Mouse (Mus musculus): ENCODE data around the gene Ffar2.

GRCm38 (mm10) chr7:30776104-30776503, 47.5 kb downstream of the Ffar2 start:
- TF ChIP-seq CTCF (IDR thresholded peaks at IDR 0.05; ENCODE audit: low read depth) (no peak), EP300 (IDR thresholded peaks at IDR 0.05; ENCODE audit: low read depth) (no peak)

All from heart, postnatal 0 days (tissue).